Mouse (Mus musculus): ENCODE results near the gene Selenom. TPM values are rescaled to one million over a fixed set of nuclear protein-coding genes. Genes with fewer than 3 reads are reported as not detected.

Gene Selenom
- polyA plus RNA-seq, 1 experiment from 2014 or later, result 129 TPM

DNA sequence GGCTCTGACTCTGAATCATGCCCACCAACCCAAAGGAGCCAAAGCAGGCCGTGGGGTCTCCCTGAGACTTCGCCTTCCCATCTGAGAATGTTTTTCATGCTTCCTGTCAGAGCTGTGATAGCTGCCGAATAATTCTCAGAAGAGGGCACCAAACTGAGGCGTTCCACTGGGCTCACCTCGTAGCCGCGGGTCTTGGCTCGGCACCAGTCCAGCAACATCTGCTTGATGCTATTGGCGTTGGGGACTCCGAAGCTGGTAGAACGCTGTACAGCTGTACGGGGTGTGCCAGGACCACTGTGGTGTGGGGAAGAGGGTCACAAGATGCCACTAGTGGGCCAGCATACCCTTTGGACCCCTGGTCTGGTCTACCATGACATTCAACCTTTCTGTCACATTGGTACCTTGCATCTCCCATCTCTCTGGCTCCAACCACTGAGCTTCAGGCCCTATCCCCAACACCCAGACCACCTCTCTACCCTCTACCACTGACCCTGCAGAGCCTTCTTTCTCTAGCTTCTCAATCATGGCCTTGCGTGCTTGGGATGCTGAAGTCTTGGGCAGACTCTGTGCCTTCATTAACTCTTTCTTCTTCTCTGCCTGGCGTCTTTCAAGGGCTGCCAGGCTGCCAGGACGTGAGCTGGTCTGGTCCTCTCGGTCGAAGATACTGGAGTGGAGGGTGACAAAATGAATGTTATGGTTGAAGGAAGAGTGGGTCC lies 8.0 kb downstream of the Selenom start:
- Histone ChIP-seq H3K36me3 (peaks cover 90% of the 10 kb centered on the region), H3K27me3 (replicated peaks) (no peaks in the 10 kb centered on the region), H3K4me2 (no peak overlapping the region), H3K27ac (ENCODE audit: poor library complexity, severe bottlenecking) (no peak overlapping the region), H3K9ac (no peak overlapping the region), H3K4me1 (replicated peaks) (peaks cover 41% of the 10 kb centered on the region), H3K9me3 (replicated peaks) (no peaks in the 10 kb centered on the region), H3K4me3 (no peak overlapping the region)
- 86% methylated on average over 17 of the region's 17 CpGs for WGBS
- no peak for ATAC-seq (ENCODE audit: insufficient number of reproducible peaks, low FRiP score)

DNA sequence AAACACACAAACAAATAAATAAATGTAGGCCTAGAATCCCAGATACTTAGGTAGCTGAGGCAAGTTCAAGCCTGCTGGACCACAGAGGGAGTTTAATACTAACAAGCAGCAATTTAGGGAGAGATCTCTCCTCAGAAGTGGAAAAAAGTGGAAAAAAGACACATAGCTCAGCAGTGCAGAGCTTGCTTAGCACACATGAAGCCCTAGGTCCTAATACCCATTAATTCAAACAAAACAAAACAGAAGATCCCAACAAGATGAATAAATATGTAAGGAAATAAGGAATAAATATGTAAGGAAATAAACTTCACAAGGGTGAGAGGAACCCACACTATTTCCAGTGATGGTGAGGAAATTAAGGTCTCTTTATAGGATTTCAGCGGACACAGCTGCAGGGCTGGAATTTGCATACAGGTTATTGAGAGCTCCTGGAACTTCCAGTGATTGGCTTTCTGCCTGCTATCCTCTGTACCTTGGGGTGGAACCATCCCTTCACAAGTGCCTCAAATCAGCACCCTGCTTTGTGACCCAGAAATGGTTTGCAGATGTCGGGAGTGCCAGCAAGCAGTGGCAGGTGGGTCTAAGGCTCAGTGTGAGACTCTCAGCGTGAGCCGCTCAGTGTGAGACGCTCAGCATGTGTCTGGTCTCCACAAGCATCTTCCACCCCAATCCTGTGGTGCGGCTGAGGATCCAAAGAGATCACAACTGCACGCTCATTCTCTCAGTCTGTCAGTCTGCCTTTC lies 9.5 kb downstream of the Selenom start:
- Histone ChIP-seq H3K4me2 (no peak overlapping the region), H3K27me3 (replicated peaks) (no peaks in the 10 kb centered on the region), H3K4me3 (no peak overlapping the region), H3K9ac (no peak overlapping the region), H3K36me3 (peaks cover 99% of the 10 kb centered on the region), H3K27ac (ENCODE audit: poor library complexity, severe bottlenecking) (no peak overlapping the region), H3K4me1 (replicated peaks) (peaks cover 44% of the 10 kb centered on the region), H3K9me3 (replicated peaks) (no peaks in the 10 kb centered on the region)
- WGBS, result 77% methylated on average over 7 of the region's 7 CpGs
- no peak for ATAC-seq (ENCODE audit: insufficient number of reproducible peaks, low FRiP score)

DNA sequence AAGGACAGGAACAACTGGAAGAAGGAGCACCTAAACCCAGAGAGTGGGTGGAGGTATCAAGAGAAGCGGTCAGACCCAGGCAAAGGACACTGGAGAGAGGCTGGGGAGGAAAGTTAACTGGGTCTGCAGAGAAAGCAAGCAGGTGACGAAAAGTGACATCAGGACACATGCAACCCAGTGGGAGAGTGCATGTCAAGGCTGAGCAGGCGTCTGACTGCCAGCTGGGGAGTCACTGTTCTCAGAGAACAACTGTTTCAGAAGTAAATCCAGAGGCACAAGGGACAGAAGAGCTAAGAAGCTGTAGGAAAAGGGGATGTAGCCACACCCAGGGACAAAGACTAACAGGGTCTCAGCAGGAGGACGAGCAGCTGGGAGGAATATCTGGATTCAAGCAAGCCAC lies 11.1 kb downstream of the Selenom start:
- Histone ChIP-seq H3K4me2 (no peak overlapping the region), H3K9ac (no peak overlapping the region), H3K27ac (ENCODE audit: poor library complexity, severe bottlenecking) (no peak overlapping the region), H3K27me3 (replicated peaks) (no peaks in the 10 kb centered on the region), H3K4me1 (replicated peaks) (peaks cover 29% of the 10 kb centered on the region), H3K36me3 (peaks cover 99% of the 10 kb centered on the region), H3K4me3 (no peak overlapping the region), H3K9me3 (replicated peaks) (no peaks in the 10 kb centered on the region)
- 77% methylated on average over 4 of the region's 4 CpGs for WGBS
- no peak for ATAC-seq (ENCODE audit: insufficient number of reproducible peaks, low FRiP score)

DNA sequence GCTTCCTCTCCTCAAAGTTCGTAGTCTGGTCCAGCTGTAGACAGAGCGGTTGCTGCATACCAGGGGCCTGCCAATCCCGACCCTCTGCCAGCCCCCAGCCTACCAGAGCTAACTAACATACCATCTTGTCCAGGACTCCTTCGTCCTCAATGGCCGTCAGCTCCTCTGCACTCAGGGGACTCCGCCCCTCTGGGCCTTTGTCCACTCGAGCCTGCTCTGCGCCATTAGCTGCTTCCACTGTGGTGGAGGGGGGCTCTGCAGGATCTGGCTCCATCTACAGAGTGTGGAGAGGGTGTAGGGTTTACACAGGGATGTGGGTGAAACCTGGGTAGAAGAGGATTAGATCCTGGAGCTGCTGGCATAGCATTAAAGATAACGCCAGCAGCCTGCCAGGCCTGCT lies 11.7 kb downstream of the Selenom start:
- 86% methylated on average over 9 of the region's 9 CpGs for WGBS
- Histone ChIP-seq H3K27me3 (replicated peaks) (no peaks in the 10 kb centered on the region), H3K4me3 (no peak overlapping the region), H3K36me3 (peaks cover 99% of the 10 kb centered on the region), H3K4me2 (no peak overlapping the region), H3K9me3 (replicated peaks) (no peaks in the 10 kb centered on the region), H3K4me1 (replicated peaks) (peaks cover 22% of the 10 kb centered on the region), H3K9ac (peak overlapping the region; percentile 16; the same call in 1 of the 2 replicates), H3K27ac (ENCODE audit: poor library complexity, severe bottlenecking) (no peak overlapping the region)
- ATAC-seq (ENCODE audit: insufficient number of reproducible peaks, low FRiP score), result no peak

DNA sequence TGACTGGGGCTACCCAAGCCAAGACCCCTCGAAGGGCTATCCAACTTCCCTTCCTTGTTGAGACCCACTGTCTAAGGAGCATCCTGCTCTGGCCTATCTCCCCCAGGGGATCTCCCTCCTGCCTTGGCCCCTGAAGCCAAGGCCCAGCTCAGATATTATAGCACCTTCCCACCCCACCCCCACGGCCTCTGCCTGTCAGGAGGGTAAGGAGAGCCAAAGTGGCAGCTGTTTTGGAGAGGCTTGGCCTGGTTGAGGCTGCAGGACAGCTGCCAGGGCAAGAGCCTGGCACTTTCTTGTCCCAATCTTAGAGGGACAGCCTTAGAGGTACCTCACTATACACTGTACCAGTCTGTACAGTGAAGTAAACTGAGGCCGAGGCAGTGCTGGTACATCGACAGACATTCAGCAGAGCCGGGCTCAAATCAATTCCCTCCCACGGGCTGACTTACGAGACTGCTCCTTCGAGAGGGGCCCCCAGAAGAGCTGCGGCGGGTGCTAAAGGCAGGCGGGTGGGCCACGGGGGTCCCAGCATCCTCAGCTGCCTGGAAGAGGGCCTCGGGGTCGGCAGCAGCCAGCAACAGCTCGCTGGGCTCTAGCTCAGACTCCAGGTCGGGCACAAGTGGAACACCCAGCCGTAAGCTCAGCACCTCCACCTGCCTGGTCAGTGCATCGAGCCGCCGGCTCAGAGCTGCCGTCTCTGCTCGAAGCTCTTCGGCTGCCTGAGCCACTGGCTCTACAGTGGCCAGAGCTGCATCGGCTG lies 12.7 kb downstream of the Selenom start:
- Histone ChIP-seq H3K4me1 (replicated peaks) (peaks cover 21% of the 10 kb centered on the region), H3K9ac (peak overlapping the region; percentile 6; the same call in 1 of the 2 replicates), H3K36me3 (peaks cover 99% of the 10 kb centered on the region), H3K9me3 (replicated peaks) (no peaks in the 10 kb centered on the region), H3K27me3 (replicated peaks) (no peaks in the 10 kb centered on the region), H3K4me3 (no peak overlapping the region), H3K27ac (ENCODE audit: poor library complexity, severe bottlenecking) (peak overlapping the region; percentile 49; the same call in 1 of the 2 replicates), H3K4me2 (peak overlapping the region; percentile 26)
- no peak for ATAC-seq (ENCODE audit: insufficient number of reproducible peaks, low FRiP score)
- WGBS, result 77% methylated on average over 24 of the region's 24 CpGs

DNA sequence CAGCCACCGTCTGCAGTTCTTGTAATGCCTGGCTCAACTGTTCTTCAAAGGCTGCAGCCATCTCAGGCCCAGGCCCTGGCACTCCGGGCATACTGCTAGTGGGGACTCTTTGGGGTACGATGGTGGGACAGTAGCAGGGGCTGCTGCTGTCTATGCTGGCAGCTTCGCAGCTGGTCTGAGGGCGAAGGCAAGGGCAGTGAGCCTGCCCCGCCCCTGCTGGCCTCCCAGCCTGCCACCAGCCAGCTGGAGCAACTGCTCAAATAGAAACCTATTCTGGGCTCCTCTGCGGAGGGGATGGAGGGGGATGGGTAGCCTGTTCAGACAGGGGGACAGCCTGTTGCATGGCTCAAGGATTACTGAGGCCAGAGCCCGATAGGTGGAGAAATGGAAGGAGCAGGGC lies 13.3 kb downstream of the Selenom start:
- no peaks in the 10 kb centered on the region for H3K9me3 ChIP-seq (replicated peaks)
- H3K27me3 ChIP-seq (replicated peaks), result no peaks in the 10 kb centered on the region
- peak; percentile 41 for ATAC-seq (ENCODE audit: insufficient number of reproducible peaks, low FRiP score)
- peak overlapping the region; percentile 49; the same call in 1 of the 2 replicates for H3K27ac ChIP-seq (ENCODE audit: poor library complexity, severe bottlenecking)
- WGBS, result 54% methylated on average over 8 of the region's 8 CpGs
- H3K36me3 ChIP-seq, result peaks cover 99% of the 10 kb centered on the region
- H3K4me3 ChIP-seq, result no peak overlapping the region
- H3K4me1 ChIP-seq (replicated peaks), result peaks cover 21% of the 10 kb centered on the region
- H3K4me2 ChIP-seq, result peak overlapping the region; percentile 26
- H3K9ac ChIP-seq, result 0 out of 2 replicates have a peak overlapping the region, but pooled peaks have one; percentile 6

DNA sequence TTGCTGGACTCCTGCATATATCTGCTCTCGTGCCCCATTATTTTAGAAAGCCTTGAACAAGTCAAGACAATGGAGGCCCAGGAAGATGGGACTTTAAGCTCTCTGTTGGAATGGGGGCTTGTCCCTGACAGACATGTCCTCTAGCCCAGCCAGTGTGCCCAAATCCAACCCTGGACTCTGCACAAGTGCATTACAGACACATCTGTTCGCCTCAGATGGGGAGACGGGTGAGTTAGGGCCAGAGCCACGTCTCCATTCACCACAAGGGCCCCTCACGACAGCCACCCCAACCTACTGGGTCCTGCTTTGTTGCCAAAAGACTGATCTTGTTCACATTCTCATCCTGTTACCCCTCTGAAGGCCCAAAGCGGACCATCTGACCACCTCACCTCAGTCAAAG lies 13.7 kb downstream of the Selenom start:
- no peaks in the 10 kb centered on the region for H3K27me3 ChIP-seq (replicated peaks)
- H3K4me1 ChIP-seq (replicated peaks), result peaks cover 21% of the 10 kb centered on the region
- peak overlapping the region; percentile 49; the same call in 1 of the 2 replicates for H3K27ac ChIP-seq (ENCODE audit: poor library complexity, severe bottlenecking)
- no peak for ATAC-seq (ENCODE audit: insufficient number of reproducible peaks, low FRiP score)
- no peak overlapping the region for H3K4me2 ChIP-seq
- WGBS, result 90% methylated on average over 6 of the region's 6 CpGs
- H3K9me3 ChIP-seq (replicated peaks), result no peaks in the 10 kb centered on the region
- peaks cover 99% of the 10 kb centered on the region for H3K36me3 ChIP-seq
- no peak overlapping the region for H3K4me3 ChIP-seq
- no peak overlapping the region for H3K9ac ChIP-seq

DNA sequence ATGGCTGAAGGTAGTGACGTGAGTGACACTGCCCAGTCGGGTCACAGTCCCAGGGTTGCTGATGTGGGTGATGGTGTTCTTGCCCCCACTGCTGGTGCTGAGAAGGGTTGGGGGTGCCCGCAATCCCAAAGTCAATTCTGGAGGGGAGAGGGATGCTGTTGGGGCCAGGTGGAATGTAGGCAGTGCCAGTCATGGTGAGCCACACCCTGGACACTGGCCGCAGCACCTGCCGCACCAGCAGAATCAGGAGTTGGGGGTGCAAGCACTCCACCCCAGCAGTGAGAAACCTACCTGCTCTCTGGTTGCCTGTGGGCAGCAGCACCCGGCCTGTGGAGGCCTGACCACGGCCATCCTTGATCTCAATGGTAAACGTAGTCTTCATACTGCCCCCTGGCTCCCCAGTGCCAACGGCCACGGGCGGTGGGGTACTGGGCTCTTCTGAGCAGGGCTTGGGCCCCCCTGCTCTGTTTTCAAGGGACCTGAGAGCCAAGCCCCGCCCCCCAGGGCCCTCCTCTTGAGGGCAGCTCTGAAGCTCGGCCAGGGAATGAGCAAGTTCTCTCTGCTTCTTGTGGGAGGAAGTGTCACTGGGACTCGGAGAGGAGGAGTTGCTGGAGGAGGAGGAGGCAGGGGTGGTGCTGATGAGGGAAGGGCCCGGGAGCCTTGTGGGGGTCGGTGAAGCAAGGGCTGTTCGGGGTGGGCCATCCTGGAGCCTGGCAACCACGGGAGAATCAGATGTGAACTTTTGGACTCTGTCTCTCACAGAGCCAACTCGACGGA lies 15.2 kb downstream of the Selenom start:
- 74% methylated on average over 20 of the region's 20 CpGs for WGBS
- Histone ChIP-seq H3K36me3 (peaks cover 99% of the 10 kb centered on the region), H3K9me3 (replicated peaks) (no peaks in the 10 kb centered on the region), H3K4me1 (replicated peaks) (peaks cover 21% of the 10 kb centered on the region), H3K27ac (ENCODE audit: poor library complexity, severe bottlenecking) (no peak overlapping the region), H3K4me2 (no peak overlapping the region), H3K4me3 (no peak overlapping the region), H3K27me3 (replicated peaks) (no peaks in the 10 kb centered on the region), H3K9ac (no peak overlapping the region)
- no peak for ATAC-seq (ENCODE audit: insufficient number of reproducible peaks, low FRiP score)

DNA sequence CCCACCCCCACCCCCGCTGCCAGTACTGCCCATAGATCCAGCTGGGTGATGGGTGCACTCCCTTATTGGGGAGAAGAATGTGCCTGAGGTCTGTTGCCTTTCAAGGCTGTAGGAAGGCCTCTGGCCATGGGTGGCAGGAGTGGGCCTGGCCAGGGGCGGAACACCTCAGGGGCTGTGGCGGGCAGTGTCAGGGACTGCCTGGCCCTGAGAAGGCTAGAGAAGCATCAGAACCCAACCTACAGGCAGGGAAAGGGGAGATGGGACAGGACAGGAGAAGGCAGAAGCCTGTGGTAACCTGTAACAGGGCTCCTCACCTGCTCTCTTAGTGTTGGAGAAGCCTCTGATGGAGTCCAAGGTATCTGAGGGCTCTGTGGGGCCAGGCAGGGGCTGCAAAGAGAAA lies 16.2 kb downstream of the Selenom start:
- no peak for ATAC-seq (ENCODE audit: insufficient number of reproducible peaks, low FRiP score)
- no peaks in the 10 kb centered on the region for H3K9me3 ChIP-seq (replicated peaks)
- H3K9ac ChIP-seq, result no peak overlapping the region
- H3K4me1 ChIP-seq (replicated peaks), result peaks cover 26% of the 10 kb centered on the region
- no peak overlapping the region for H3K4me3 ChIP-seq
- no peak overlapping the region for H3K4me2 ChIP-seq
- H3K27me3 ChIP-seq (replicated peaks), result no peaks in the 10 kb centered on the region
- peaks cover 88% of the 10 kb centered on the region for H3K36me3 ChIP-seq
- H3K27ac ChIP-seq (ENCODE audit: poor library complexity, severe bottlenecking), result no peak overlapping the region
- 80% methylated on average over 3 of the region's 3 CpGs for WGBS

DNA sequence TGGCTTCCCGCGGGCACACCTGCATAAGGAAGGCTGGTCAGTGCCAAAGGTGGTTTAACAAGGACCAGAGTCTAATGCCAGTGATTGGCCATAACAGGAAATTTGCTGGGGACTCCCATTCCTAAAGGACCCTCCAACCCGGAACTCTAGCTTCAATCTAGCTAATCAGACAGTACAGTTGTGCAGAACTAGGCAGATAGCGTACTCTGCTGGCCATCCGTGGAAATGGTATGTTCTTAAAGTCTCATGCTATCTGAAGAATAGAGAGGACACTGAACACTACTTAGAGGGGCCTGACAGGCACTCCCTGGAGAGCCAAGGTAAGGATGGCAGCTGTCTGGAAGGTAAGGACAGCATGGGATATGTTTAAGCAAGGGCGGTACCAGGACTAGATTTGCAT lies 17.1 kb downstream of the Selenom start:
- H3K27ac ChIP-seq (ENCODE audit: poor library complexity, severe bottlenecking), result no peak overlapping the region
- no peak overlapping the region for H3K4me3 ChIP-seq
- WGBS, result 83% methylated on average over 6 of the region's 6 CpGs
- H3K4me1 ChIP-seq (replicated peaks), result peaks cover 30% of the 10 kb centered on the region
- H3K27me3 ChIP-seq (replicated peaks), result no peaks in the 10 kb centered on the region
- no peaks in the 10 kb centered on the region for H3K9me3 ChIP-seq (replicated peaks)
- H3K4me2 ChIP-seq, result no peak overlapping the region
- H3K36me3 ChIP-seq, result peaks cover 80% of the 10 kb centered on the region
- H3K9ac ChIP-seq, result no peak overlapping the region
- no peak for ATAC-seq (ENCODE audit: insufficient number of reproducible peaks, low FRiP score)

All from heart, embryonic 12.5 days (tissue).